Mouse (Mus musculus) heart, postnatal 25 days (tissue): ENCODE measurements around the gene Vmn2r108. TPM values are rescaled to one million over a fixed set of nuclear protein-coding genes. Genes with fewer than 3 reads are reported as not detected.
"Not testable (repeated sequence)": the region's sequence is repeated elsewhere in the genome, so short reads cannot be mapped to it uniquely, and the experiment has no call there.

Source experiments
- DNase-seq: peaks from one replicate; pipeline ENCODE4 v3.0.0; 2022; ENCODE audit warnings: low spot score
- intact Hi-C: fragments of 180-260 bp; cut with DNase I; formaldehyde crosslinking; loops from one replicate; pipeline ENCODE4 v1.15.1; 2025
- total RNA-seq, 2 experiments: library from RNA; stranded (reverse); gene quantifications; 2 replicates each; pipeline ENCODE4 v1.2.3; 2021

Vmn2r108 gene
- not detected for total RNA-seq

DNA sequence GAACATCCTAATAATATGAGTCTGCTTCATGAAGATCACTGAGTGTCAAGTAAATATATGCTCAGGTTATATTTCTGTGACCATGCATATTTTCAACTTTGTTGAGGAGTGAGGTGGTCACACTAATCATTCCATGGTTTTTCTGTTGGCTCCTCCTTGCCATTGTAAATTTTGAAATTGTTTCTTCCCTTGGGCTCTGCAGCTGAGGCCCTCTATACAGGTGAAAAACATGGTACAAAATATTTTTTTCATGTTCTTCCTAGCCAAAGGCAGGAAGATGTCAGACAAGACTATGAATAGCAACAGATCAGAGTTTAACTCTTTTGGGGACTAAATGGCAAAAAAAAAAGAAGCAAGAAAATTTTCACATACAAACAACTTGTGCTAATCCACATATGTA is at the start of gene Vmn2r108:
TSS of gene Vmn2r108 (minus strand) at position 101 of the 400 bp plus-strand sequence.
- DNase-seq: no peak
- intact Hi-C loops: no loop called here

- DNase-seq, intact Hi-C loops: not testable (repeated sequence)
Observed at GRCm38 (mm10) chr17:20508247-20508646, 27.1 kb upstream of the Vmn2r108 start.

DNA sequence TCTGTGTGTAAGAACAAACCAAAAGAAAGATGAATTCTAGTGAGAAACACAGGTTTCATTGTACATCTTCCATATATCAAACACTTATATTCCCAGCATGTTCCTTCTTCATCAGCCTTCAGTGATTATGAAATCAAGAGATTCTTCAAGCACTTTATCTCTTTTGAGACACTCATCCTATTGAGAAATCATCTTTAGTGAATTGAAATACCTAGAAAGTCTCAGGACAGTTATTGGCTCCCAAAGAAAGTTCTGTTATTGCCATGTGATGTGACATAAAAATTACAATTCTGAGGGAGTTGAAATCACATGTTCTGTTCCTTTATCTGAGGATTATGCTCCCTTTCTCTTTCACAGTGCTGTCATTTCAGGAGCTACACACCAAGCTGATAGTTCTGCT is 16.7 kb upstream of the Vmn2r108 start, which contains the start of gene Vmn1r225:
TSS of gene Vmn1r225 (plus strand) at position 301 of the 400 bp plus-strand sequence.
- intact Hi-C loops: no loop called here

GRCm38 (mm10) chr17:20473311-20473710 is 7.8 kb downstream of the Vmn2r108 start:
- intact Hi-C loops: no loop called here
- DNase-seq: no peak

More for the DNA sequence above, 16.7 kb upstream of the Vmn2r108 start, which contains the start of gene Vmn1r225:
- no peak for DNase-seq

DNA sequence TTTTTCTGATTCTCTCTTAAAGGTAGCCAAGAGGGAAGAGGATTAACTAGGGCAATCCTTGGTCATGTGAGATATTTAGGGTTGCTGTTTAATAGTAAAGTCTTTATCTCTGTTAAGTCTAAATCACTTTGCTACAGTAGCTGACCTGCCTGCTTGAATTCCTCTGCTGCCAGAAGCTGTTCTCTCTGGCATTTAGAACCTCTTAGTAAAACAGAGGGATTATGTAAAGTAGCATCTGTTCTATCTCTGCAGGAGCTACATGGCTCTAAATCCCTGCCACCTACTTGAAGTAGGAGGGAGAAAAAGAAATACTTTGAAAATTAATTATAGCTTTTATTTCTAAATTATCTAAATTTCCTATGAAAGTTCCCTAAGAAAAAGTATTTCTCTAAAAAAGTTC is 41.9 kb downstream of the Vmn2r108 start:
- no peak for DNase-seq
- intact Hi-C loops: no loop called here

- DNase-seq: no peak
- intact Hi-C loops: no loop called here
Observed at GRCm38 (mm10) chr17:20413846-20414245, 67.3 kb downstream of the Vmn2r108 start, which contains the start of gene Vmn1r224. Gene Vmn1r224 (plus strand): TSS chr17:20414146.

Other genes with a start within 250 kb of the Vmn2r108 start
- not detected for gene Vmn2r105, start 246.3 kb downstream of the Vmn2r108 start, total RNA-seq
- gene Vmn2r106, start 195.8 kb downstream of the Vmn2r108 start, total RNA-seq: not detected
- not detected for gene Vmn2r107, start 136.1 kb downstream of the Vmn2r108 start, total RNA-seq
- not detected for gene Vmn1r224, start 67.2 kb downstream of the Vmn2r108 start, total RNA-seq
- not detected for gene Vmn1r225, start 16.8 kb upstream of the Vmn2r108 start, total RNA-seq
- not detected for gene Vmn2r109, start 83.4 kb upstream of the Vmn2r108 start, total RNA-seq
- gene Vmn2r110, start 115.1 kb upstream of the Vmn2r108 start, total RNA-seq: not detected
- gene Fpr-rs3, start 143.5 kb upstream of the Vmn2r108 start, total RNA-seq: not detected
- gene Vmn1r226, start 201.5 kb upstream of the Vmn2r108 start, total RNA-seq: not detected
- gene Vmn1r227, start 248.5 kb upstream of the Vmn2r108 start, total RNA-seq: not detected